16 mouse cellular contexts compared by ENCODE assay signal in the genomic region with DNA sequence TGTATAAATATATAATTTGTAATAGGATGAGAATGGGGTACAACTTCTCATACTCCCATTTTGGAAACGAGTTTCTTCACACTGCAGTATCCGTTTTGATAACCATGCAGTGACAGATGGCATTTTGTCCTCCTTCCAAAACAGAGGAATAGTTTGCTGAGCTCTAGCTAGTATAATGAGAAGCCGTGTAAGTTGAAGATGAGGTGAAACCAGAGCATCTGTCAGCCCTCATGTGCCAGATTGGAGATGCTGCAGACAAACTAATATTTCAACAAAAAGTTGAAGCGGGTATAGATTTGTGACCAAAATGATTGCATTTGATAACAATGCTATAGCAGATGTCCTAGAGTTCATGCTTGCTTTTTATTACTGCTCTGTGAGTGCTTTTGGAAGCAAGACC.
DNase-seq lines count a peak whose midpoint lies in the region; ATAC-seq and TF ChIP-seq lines count a peak whose summit lies in the region.
"Had no signal": no experiment of that assay in that cellular context is flagged by ENCODE, and none has a peak within 500 bp of the region (broad histone marks: within the 10 kb centered on the region; RNA-seq: fewer than 3 reads in every experiment).

No protein-coding gene starts in this region.

- no peak overlapping the region for H3K4me2 ChIP-seq in hindbrain, postnatal 0 days (ENCODE audit: low read depth, low read length)
- H3K4me2 ChIP-seq in hindbrain, embryonic 12.5 days (replicated peaks), result no peak overlapping the region
- H3K4me2 ChIP-seq in hindbrain, embryonic 11.5 days (replicated peaks; ENCODE audit: low read depth, low read length), result no peak overlapping the region
- H3K4me2 ChIP-seq: heart, embryonic 11.5 days; neural tube, embryonic 12.5 days had no signal

- WGBS in hindbrain, postnatal 0 days, result 54% methylated on average over 4 of the region's 4 CpGs
- WGBS in hindbrain, embryonic 12.5 days, result 82% methylated on average over 4 of the region's 4 CpGs
- WGBS in hindbrain, embryonic 11.5 days, result 88% methylated on average over 4 of the region's 4 CpGs

- no peaks in the 10 kb centered on the region for H3K36me3 ChIP-seq in hindbrain, postnatal 0 days (ENCODE audit: insufficient read depth, low read length)
- H3K36me3 ChIP-seq in hindbrain, embryonic 12.5 days, result no peaks in the 10 kb centered on the region
- no peaks in the 10 kb centered on the region for H3K36me3 ChIP-seq in hindbrain, embryonic 11.5 days (ENCODE audit: control insufficient read depth, insufficient read depth, low read length)
- H3K36me3 ChIP-seq: neural tube, embryonic 12.5 days had no signal

- H3K27ac ChIP-seq in hindbrain, postnatal 0 days, result no peak overlapping the region
- H3K27ac ChIP-seq in hindbrain, embryonic 12.5 days, result no peak overlapping the region
- H3K27ac ChIP-seq in hindbrain, embryonic 11.5 days (ENCODE audit: low read depth, low read length), result no peak overlapping the region
- H3K27ac ChIP-seq: neural tube, embryonic 12.5 days had no signal

- no peak overlapping the region for H3K4me3 ChIP-seq in hindbrain, postnatal 0 days (ENCODE audit: low read length)
- H3K4me3 ChIP-seq in hindbrain, embryonic 12.5 days, result no peak overlapping the region
- no peak overlapping the region for H3K4me3 ChIP-seq in hindbrain, embryonic 11.5 days (ENCODE audit: low read depth, low read length)
- H3K4me3 ChIP-seq: neural tube, embryonic 12.5 days had no signal

- TF ChIP-seq CTCF in hindbrain, postnatal 0 days (IDR thresholded peaks at IDR 0.05; ENCODE audit: low read depth), result no peak

- no peaks in the 10 kb centered on the region for H3K27me3 ChIP-seq in hindbrain, postnatal 0 days (ENCODE audit: insufficient read depth, low read length)
- no peaks in the 10 kb centered on the region for H3K27me3 ChIP-seq in hindbrain, embryonic 12.5 days
- no peaks in the 10 kb centered on the region for H3K27me3 ChIP-seq in hindbrain, embryonic 11.5 days (ENCODE audit: control insufficient read depth, insufficient read depth, low read length)
- H3K27me3 ChIP-seq: neural tube, embryonic 12.5 days had no signal

- H3K9me3 ChIP-seq in hindbrain, postnatal 0 days (ENCODE audit: low read length), result no peaks in the 10 kb centered on the region
- H3K9me3 ChIP-seq in hindbrain, embryonic 12.5 days (replicated peaks), result no peaks in the 10 kb centered on the region
- H3K9me3 ChIP-seq in hindbrain, embryonic 11.5 days (ENCODE audit: control insufficient read depth, low read length), result no peaks in the 10 kb centered on the region
- H3K9me3 ChIP-seq: neural tube, embryonic 12.5 days had no signal

- no peak for ATAC-seq in cerebellum, adult (ENCODE audit: insufficient number of reproducible peaks, low FRiP score, low TSS enrichment)
- ATAC-seq in hindbrain, postnatal 0 days, result no peak
- no peak for ATAC-seq in hindbrain, embryonic 12.5 days (ENCODE audit: low FRiP score)
- ATAC-seq in hindbrain, embryonic 11.5 days (ENCODE audit: low FRiP score), result no peak
- ATAC-seq: hindbrain, embryonic 16.5 days had no signal

- peak; percentile 3 for DNase-seq in cerebellum, adult 9-11 months
- DNase-seq in hindbrain, postnatal 0 days (ENCODE audit: low spot score), result peak; percentile 18
- DNase-seq in brain, adult 2 months (ENCODE audit: low read depth, low spot score), result peak; percentile 57
- DNase-seq in layer of hippocampus, postnatal 14 days (ENCODE audit: low spot score in 2 of 2), result peak; percentile 8 to 65
- DNase-seq in natural killer cell, adult 2 months (ENCODE audit: low spot score in 2 of 2), result no peak
- no peak for DNase-seq in hindbrain, embryonic 11.5 days (ENCODE audit: low spot score)
- DNase-seq: heart, postnatal 14 days; kidney, adult 18-20 months; kidney, postnatal 10 days; lung, postnatal 10 days; thymus, postnatal 4 days had no signal

- H3K4me1 ChIP-seq in hindbrain, postnatal 0 days (ENCODE audit: insufficient read depth, low read length), result no peaks in the 10 kb centered on the region
- H3K4me1 ChIP-seq in hindbrain, embryonic 12.5 days, result no peaks in the 10 kb centered on the region
- no peaks in the 10 kb centered on the region for H3K4me1 ChIP-seq in hindbrain, embryonic 11.5 days (replicated peaks; ENCODE audit: control insufficient read depth, insufficient read depth, low read length)
- H3K4me1 ChIP-seq: neural tube, embryonic 12.5 days had no signal

- H3K9ac ChIP-seq in hindbrain, postnatal 0 days (replicated peaks; ENCODE audit: low read length), result no peak overlapping the region
- H3K9ac ChIP-seq in hindbrain, embryonic 12.5 days, result no peak overlapping the region
- H3K9ac ChIP-seq in hindbrain, embryonic 11.5 days (ENCODE audit: low read depth, low read length), result no peak overlapping the region
- H3K9ac ChIP-seq: neural tube, embryonic 12.5 days had no signal

Comparison
In these comparisons a context has a peak if more than half of its experiments do, and no peak if none do; other contexts are left out.
1. DNase-seq: peak in cerebellum, adult 9-11 months (single experiment), hindbrain, postnatal 0 days (single experiment), brain, adult 2 months (single experiment) and layer of hippocampus, postnatal 14 days (2 of 2); none in natural killer cell, adult 2 months (0 of 2) and hindbrain, embryonic 11.5 days (single experiment).